Mouse (Mus musculus) mature B cell (primary cell): ENCODE data around the gene Fezf1.

Experiments used
- in situ Hi-C: fragments of 300-500 bp; cut with MboI; formaldehyde crosslinking; loops from 2 replicates; pipeline ENCODE4 v1.14.3; 2019

Gene Fezf1

DNA sequence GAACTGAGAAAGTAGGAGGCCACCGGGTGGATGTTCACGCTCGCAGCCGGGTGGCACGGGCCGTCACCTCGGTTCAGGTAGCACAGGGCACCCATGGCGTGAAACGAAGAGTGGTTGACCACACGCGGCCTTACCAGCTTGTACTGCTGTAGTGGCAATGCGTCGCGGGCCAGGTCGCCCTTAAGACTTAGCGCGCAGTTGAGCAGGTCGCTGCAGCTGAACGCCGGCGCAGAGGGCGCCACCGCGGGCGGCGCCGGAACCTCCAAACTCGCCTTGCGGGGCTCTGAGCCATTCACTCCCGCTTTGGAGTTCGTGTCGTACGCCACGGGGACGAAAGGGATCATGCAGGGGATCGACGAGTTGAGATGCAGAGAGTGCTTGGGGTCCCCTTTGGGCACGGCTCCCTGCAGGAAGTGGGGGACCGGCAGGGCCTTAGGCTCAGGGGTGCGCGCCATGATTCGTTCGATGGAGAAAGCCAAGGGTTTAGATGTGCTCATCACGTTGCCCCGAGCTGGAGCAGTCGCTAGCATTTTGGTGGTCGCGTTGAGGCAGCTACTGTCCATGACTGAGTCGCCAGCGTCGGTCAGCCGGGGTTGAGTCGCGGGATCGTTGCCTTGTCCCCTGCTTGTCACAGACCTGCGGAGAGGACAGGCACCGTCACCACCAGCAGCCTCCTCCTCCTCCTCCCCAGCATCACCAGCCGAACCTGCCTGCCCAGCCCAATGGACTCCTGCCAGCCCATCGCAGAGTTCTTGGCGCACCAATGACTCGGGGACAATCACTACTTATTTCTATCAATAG lies 450 bp downstream of the Fezf1 start:
- in situ Hi-C loops, result no loop called here

DNA sequence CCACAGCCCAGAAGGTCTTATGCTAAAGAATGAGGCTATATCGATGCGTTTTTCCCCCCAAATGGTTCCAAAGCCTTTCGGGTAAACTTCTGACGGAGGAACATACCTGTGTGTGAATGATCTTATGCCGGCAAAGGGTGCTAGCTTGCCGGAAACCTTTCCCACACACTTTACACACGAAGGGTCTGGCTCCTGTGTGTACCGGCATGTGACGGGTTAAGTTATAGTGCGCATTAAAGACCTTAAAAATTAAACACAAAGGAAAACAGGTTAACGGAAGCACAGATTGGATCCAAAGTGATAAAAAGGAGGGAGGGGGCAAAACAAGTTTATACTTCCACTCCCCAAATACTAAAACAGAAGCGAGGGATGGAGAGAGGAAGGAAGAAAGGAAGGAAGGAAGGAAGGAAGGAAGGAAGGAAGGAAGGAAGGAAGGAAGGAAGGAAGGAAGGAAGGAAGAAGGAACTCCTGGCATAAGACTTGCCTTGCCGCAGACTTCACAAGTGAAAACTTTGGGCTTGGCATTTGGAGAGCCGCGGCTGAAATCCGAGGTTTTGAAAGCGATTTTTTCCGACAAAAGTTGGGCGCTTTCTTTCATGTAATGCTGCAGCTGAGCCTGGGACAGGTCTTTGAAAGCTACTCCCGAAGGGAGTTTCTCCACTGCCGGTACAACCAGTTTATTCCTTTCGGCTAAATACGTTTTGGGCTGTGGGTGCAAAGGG lies 1.2 kb downstream of the Fezf1 start:
- in situ Hi-C loops, result no loop called here

DNA sequence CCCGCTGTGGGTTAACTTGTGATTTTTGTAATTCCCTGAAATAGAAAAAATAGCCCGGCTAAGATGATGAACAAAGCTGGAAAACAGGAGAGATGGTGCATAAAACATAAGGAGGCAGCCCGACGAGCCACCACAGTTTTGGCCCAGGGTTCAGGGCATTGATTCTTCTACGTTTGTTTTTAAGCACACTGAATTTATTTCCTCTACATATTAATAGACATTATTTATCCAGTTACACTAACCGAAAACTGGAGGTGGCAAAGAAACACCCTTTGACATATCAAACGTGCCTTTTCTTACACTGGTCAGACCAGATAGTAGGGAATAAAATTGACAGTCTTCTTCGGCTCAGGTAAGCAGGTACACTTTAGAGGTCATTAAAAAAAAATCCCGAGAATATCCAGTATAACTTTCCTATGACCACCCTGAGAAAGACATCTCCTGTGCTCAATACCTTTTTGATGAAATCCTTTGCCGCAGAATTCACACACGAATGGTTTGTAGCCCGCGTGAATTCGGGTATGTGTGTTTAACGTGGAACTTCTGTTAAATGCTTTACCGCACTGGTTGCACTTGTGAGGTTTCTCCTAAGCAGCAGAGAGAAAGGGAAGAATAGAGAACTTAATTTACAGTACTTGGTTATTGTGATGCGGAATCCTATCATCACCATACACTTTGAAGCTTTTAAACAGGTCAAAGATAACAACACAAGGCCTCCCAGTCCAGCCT lies 1.9 kb downstream of the Fezf1 start:
- in situ Hi-C loops, result no loop called here

DNA sequence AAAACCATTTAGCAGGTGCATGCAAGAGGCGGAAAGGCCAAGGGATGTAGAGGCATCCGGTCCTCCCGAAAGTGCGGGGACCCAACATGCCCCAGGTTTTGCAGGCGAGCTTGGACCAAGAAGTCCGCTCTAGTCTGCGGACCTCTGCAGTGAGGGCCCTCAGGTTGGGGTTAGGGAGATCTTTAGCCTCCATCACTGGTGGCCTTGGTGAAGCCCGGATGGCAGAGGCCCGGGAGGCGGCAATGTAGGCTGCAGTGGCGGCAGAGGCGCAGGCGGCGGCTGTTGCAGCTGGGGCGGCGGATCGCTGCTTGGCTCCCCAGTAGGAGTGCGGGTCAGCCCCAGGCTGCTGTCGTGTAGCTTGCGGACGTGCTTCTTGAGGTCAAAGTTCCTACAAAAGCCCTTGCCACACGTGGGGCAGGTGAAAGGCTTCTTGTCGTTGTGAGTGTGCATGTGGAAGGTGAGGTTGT lies 2.6 kb downstream of the Fezf1 start:
- in situ Hi-C loops, result no loop called here

DNA sequence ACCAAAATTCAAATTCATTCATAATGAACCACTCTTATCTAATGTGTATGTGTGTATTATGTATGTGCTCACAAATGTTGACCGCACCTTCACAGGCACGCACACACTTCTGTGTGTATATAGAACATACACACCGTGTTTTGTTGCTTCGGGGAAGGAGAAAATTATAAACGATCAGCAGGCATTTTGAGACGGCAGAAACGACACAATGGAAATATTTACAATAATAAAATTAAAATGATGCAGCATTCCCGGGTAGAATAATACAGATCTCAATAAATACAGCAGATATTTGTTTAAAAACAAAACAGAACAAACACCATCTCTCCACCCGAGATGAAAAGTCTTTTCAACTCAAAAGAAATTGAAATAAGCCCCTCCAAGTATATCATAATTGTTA lies 3.0 kb downstream of the Fezf1 start:
- in situ Hi-C loops, result no loop called here

DNA sequence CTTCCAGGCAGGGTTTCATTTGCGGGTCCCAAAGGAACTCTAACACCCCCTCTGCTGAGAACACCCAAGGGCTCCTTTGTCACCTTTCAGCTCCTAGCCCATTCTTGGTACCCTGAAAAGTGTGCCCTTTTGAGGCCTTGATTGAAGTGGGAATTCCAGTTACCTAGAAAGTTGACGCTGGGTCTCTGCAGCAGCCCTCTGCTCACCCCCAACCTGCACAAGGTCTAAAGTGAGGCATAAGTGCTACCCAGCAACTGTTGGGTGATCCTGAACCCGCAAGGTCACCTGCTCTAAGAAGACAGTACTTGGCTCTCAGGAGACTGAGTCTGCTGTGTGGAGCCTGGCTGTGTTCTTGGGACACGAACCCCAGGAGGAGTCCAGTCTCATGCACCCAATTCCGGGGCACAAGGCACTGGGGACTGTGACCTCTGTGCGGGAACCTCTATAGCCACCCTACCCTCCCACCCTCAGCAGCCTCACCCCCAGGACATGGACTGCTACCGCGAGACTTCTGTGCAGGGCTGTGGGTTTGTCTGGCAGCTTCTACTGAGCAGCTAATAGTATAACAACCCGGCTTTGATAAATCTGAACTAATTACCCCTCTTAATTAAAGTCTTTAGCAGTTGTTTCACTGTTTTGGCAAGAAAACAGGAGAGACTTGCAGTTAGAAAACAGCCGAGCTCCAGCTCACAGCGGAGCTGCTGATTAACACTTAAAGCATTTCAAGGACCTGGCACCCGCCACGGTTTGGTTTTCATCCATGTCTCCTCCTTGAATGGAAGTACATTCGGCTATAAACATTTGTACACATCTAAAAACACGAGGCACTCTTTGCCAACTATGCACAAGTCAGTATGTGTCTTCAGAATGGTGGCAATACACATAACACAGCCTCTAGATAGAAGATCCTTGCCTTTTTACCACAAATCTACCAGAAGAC lies 4.1 kb downstream of the Fezf1 start:
- in situ Hi-C loops, result no loop called here

DNA sequence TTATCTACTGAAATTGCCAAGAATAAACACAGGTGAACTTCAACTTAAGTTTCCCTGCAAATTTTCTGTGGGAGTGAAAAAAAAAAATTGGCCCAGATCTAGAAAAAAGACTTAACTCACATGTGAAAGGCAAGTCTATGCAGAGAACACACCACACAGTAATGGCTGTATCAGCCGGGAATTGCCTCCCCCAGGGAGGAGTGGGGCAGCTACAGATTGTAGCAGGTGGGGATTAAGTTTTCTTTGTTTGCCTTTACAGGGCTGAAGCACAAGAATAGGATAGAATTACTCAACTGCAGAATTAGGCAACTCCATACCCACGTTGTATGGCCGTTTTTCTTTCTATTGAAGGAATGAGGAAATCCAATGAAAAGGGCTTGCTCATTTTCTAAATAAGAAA lies 36.7 kb downstream of the Fezf1 start:
- in situ Hi-C loops, result no loop called here

DNA sequence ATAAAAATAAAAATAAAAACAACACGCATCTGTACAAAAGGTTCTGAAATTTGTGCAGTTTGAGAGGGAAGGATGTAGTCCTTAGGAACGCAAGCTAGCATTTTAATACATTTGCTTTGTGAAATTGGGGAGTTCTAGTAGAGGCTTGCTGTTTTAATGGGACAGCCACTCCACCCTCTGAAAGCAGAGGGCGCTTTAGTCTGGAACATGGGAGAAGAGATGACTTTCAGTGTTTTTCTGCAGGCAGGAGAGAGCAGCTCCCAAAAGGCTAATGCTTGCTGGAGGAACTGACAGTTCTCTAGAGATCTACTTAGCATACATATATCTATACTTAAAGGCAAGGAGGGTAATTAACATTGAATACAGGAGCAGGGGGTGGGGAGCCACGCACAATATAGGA lies 40.4 kb downstream of the Fezf1 start:
- in situ Hi-C loops, result no loop called here

DNA sequence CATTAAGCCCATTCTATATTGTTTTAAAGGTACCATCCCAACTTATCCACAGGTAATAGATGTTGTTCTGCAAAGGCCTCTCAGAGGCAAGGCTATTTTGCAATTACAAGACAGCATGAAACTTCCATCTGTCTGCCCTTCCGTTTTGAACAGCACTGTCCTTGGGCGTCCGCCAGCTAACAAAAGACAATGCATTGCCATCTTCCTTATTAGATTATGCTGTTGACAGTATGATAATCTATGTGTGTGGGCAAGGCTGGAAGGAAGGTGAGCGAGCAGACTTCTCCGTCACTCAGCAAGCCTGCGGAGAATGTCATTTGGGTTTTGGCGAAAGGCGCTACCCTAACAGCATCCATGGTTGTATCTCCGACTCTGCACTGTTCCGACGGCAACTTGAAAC lies 45.5 kb downstream of the Fezf1 start:
- in situ Hi-C loops, result no loop called here
